Mouse (Mus musculus) ZHBTc4 (cell line): Measurements from ENCODE around the gene Tceal6.
A peak's percentile ranks its signal among the peaks of the same experiment; 100 is the strongest.
"Not testable (repeated sequence)": the region's sequence is repeated elsewhere in the genome, so short reads cannot be mapped to it uniquely, and the experiment has no call there.

Experiments used
- DNase-seq: peaks from one replicate; pipeline ENCODE4 v3.0.0-alpha.2; 2011; ENCODE audit warnings: low read depth, low spot score

Tceal6 gene

GRCm38 (mm10) chrX:135210436-135211221 is at the start of gene Tceal6:
Gene Tceal6, minus strand, starts transcription at chrX:135210687.
- DNase-seq, result peak; percentile 0

GRCm38 (mm10) chrX:135209773-135210435 is 583 bp downstream of the Tceal6 start:
- DNase-seq, result peak; percentile 1

- DNase-seq, result not testable (repeated sequence)
Observed at GRCm38 (mm10) chrX:135189924-135190323, 20.6 kb downstream of the Tceal6 start.

- DNase-seq, result not testable (repeated sequence)
Observed at GRCm38 (mm10) chrX:135188661-135189060, 21.8 kb downstream of the Tceal6 start.

GRCm38 (mm10) chrX:135177532-135177931 is 33.0 kb downstream of the Tceal6 start, which contains the start of gene Gm15023:
Gene Gm15023, minus strand, starts transcription at chrX:135177632.
- not testable (repeated sequence) for DNase-seq
